Comparison of ENCODE assay signal across 8 mouse cellular contexts in the genomic region with DNA sequence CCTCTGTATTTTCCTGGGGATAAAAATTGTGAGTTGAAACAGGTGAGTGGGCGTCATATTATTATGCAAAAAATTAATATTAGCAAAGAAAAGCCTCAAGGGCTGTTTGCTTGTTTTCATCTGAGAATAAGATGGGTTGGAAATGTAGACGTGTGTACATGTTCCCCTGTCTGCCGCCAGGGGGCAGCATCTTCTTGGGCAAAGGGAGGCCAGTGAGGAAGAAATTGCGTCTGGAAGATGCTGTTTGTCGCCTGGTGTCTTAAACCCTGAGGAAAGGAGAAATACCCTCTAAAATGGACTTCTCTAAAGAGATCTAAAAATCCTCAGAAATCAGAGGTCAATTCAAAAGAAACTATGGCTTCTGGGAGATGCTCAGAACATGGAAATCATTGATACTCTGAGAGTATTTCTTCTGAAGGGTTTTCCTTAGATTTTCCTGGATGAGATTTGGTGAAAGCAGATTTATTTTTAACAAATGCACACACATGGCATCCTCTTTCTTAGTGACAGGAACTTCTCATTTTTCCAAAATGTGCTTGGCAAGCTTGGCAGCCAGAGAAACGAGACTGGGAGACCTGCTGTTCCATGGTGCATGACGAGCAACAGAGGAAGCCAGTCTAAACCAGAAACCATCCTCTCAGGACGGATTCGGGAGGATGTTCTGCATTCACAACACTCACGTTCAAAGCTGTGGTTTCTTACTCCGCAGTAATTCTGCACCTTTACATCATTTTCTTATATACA.
DNase-seq lines count a peak whose midpoint lies in the region; ATAC-seq lines count a peak whose summit lies in the region.

No protein-coding gene starts in this region.

- H3K27me3 ChIP-seq in kidney, embryonic 14.5 days (ENCODE audit: control insufficient read depth, insufficient read depth, low read length): no peaks in the 10 kb centered on the region
- no peaks in the 10 kb centered on the region for H3K27me3 ChIP-seq in limb, embryonic 10.5 days (ENCODE audit: low read depth, poor library complexity, severe bottlenecking)

- H3K9ac ChIP-seq in kidney, embryonic 14.5 days (ENCODE audit: low read depth, low read length): no peak overlapping the region

- H3K36me3 ChIP-seq in kidney, embryonic 14.5 days (ENCODE audit: control insufficient read depth, insufficient read depth, low read length): no peaks in the 10 kb centered on the region
- H3K36me3 ChIP-seq in limb, embryonic 10.5 days: no peaks in the 10 kb centered on the region

- no peaks in the 10 kb centered on the region for H3K4me1 ChIP-seq in kidney, embryonic 14.5 days (ENCODE audit: control insufficient read depth, insufficient read depth, low read length)
- H3K4me1 ChIP-seq in limb, embryonic 10.5 days: no peaks in the 10 kb centered on the region

- no peak overlapping the region for H3K27ac ChIP-seq in kidney, embryonic 14.5 days (ENCODE audit: low read depth, low read length)
- H3K27ac ChIP-seq in limb, embryonic 10.5 days: no peak overlapping the region

- peak; percentile 85; the same call in 1 of the 2 replicates for ATAC-seq in kidney, embryonic 14.5 days (ENCODE audit: low FRiP score, low TSS enrichment)

- no peak overlapping the region for H3K4me3 ChIP-seq in kidney, embryonic 14.5 days (ENCODE audit: low read length)
- no peak overlapping the region for H3K4me3 ChIP-seq in limb, embryonic 10.5 days

- no peaks in the 10 kb centered on the region for H3K9me3 ChIP-seq in kidney, embryonic 14.5 days (ENCODE audit: control insufficient read depth, low read length)
- H3K9me3 ChIP-seq in limb, embryonic 10.5 days (replicated peaks): no peaks in the 10 kb centered on the region

- DNase-seq in 416B (ENCODE audit: low read depth): peak; percentile 63
- peak; percentile 46 for DNase-seq in adrenal gland, adult 8-10 months
- peak; percentile 81 for DNase-seq in embryo, embryonic 10 days (ENCODE audit: low spot score)
- peak; percentile 81 for DNase-seq in gastrocnemius, postnatal 14 days
- peak; percentile 83 for DNase-seq in limb, embryonic 10.5 days (ENCODE audit: low spot score)
- peak; percentile 71 for DNase-seq in neural tube, embryonic 10.5 days (ENCODE audit: extremely low spot score, low spot score)
- DNase-seq in testis, postnatal 10 days (ENCODE audit: low spot score): peak; percentile 91

- 23% methylated on average over 11 of the region's 11 CpGs for WGBS in kidney, embryonic 14.5 days
- 48% methylated on average over 11 of the region's 11 CpGs for WGBS in limb, embryonic 10.5 days

- no peak overlapping the region for H3K4me2 ChIP-seq in kidney, embryonic 14.5 days (replicated peaks; ENCODE audit: low read depth, low read length)

- intact Hi-C loops in gastrocnemius, postnatal 14 days (cut with DNase I; ENCODE audit: low total_unique reads): no loop called here
